Mouse (Mus musculus): Measurements from ENCODE around the gene Sucnr1. TPM values are rescaled to one million over a fixed set of nuclear protein-coding genes. Genes with fewer than 3 reads are reported as not detected.
"Not testable (repeated sequence)": the region's sequence is repeated elsewhere in the genome, so short reads cannot be mapped to it uniquely, and the experiment has no call there.

Gene Sucnr1
- not detected for total RNA-seq (2021)

- peak; percentile 43 for DNase-seq
- intact Hi-C loops (cut with DNase I): no loop called here
These were observed at the start of gene Sucnr1 for GRCm38 (mm10) chr3:60081648-60082047. Gene Sucnr1, plus strand, starts transcription at chr3:60081869.

GRCm38 (mm10) chr3:60046221-60046913 is 35.3 kb upstream of the Sucnr1 start:
- no peak for DNase-seq
- intact Hi-C loops (cut with DNase I): no loop called here

- intact Hi-C loops (cut with DNase I): no loop called here
- no peak for DNase-seq
These were observed 28.3 kb upstream of the Sucnr1 start for GRCm38 (mm10) chr3:60053231-60053927.

GRCm38 (mm10) chr3:60053931-60054330 is 27.7 kb upstream of the Sucnr1 start:
- intact Hi-C loops (cut with DNase I): no loop called here
- no peak for DNase-seq

- DNase-seq: no peak
- intact Hi-C loops (cut with DNase I): loop anchor here (5.0 kb wide), 1 partner anchor 184 kb away; no protein-coding TSS in a partner anchor
These were observed 25.2 kb upstream of the Sucnr1 start for GRCm38 (mm10) chr3:60056451-60056850.

GRCm38 (mm10) chr3:60057070-60057808 is 24.4 kb upstream of the Sucnr1 start:
- DNase-seq: no peak
- intact Hi-C loops (cut with DNase I): loop anchor here (5.0 kb wide), 1 partner anchor 185 kb away; no protein-coding TSS in a partner anchor

GRCm38 (mm10) chr3:60057809-60058082 is 23.9 kb upstream of the Sucnr1 start:
- intact Hi-C loops (cut with DNase I): loop anchor here (5.0 kb wide), 1 partner anchor 185 kb away; no protein-coding TSS in a partner anchor

GRCm38 (mm10) chr3:60078883-60079415 is 2.7 kb upstream of the Sucnr1 start:
- no peak for DNase-seq
- intact Hi-C loops (cut with DNase I): no loop called here

More at GRCm38 (mm10) chr3:60057809-60058082, 23.9 kb upstream of the Sucnr1 start:
- DNase-seq: no peak

- DNase-seq: peak; percentile 18
- intact Hi-C loops (cut with DNase I): no loop called here
These were observed 1.1 kb upstream of the Sucnr1 start for GRCm38 (mm10) chr3:60080572-60080971.

- intact Hi-C loops (cut with DNase I): no loop called here
- DNase-seq: no peak
These were observed 1.1 kb downstream of the Sucnr1 start for GRCm38 (mm10) chr3:60082746-60083145.

GRCm38 (mm10) chr3:60085729-60086128 is 4.1 kb downstream of the Sucnr1 start:
- intact Hi-C loops (cut with DNase I): no loop called here
- no peak for DNase-seq

- DNase-seq: no peak
- intact Hi-C loops (cut with DNase I): no loop called here
These were observed 9.7 kb downstream of the Sucnr1 start for GRCm38 (mm10) chr3:60091321-60091720.

- intact Hi-C loops (cut with DNase I): no loop called here
- no peak for DNase-seq
These were observed 12.9 kb downstream of the Sucnr1 start for GRCm38 (mm10) chr3:60094386-60095156.

- no peak for DNase-seq
- intact Hi-C loops (cut with DNase I): no loop called here
These were observed 15.3 kb downstream of the Sucnr1 start for GRCm38 (mm10) chr3:60096941-60097340.

- intact Hi-C loops (cut with DNase I): no loop called here
These were observed 15.8 kb downstream of the Sucnr1 start for GRCm38 (mm10) chr3:60097485-60097884.

GRCm38 (mm10) chr3:60098521-60098920 is 16.9 kb downstream of the Sucnr1 start:
- no peak for DNase-seq
- intact Hi-C loops (cut with DNase I): no loop called here

More at GRCm38 (mm10) chr3:60097485-60097884, 15.8 kb downstream of the Sucnr1 start:
- DNase-seq: no peak

- no peak for DNase-seq
- intact Hi-C loops (cut with DNase I): no loop called here
These were observed 22.9 kb downstream of the Sucnr1 start for GRCm38 (mm10) chr3:60104462-60105109.

- DNase-seq; intact Hi-C loops (cut with DNase I): not testable (repeated sequence)
These were observed 24.8 kb downstream of the Sucnr1 start for GRCm38 (mm10) chr3:60106446-60106845.

GRCm38 (mm10) chr3:60107736-60108135 is 26.1 kb downstream of the Sucnr1 start:
- intact Hi-C loops (cut with DNase I): no loop called here
- DNase-seq: no peak

GRCm38 (mm10) chr3:60108815-60109214 is 27.1 kb downstream of the Sucnr1 start:
- no peak for DNase-seq

More at GRCm38 (mm10) chr3:60108815-60109214, 27.1 kb downstream of the Sucnr1 start:
- intact Hi-C loops (cut with DNase I): no loop called here

All from left cerebral cortex, postnatal 4 days (tissue).